Mouse (Mus musculus): ENCODE results near the gene Cfap46.

The Cfap46 gene

DNA sequence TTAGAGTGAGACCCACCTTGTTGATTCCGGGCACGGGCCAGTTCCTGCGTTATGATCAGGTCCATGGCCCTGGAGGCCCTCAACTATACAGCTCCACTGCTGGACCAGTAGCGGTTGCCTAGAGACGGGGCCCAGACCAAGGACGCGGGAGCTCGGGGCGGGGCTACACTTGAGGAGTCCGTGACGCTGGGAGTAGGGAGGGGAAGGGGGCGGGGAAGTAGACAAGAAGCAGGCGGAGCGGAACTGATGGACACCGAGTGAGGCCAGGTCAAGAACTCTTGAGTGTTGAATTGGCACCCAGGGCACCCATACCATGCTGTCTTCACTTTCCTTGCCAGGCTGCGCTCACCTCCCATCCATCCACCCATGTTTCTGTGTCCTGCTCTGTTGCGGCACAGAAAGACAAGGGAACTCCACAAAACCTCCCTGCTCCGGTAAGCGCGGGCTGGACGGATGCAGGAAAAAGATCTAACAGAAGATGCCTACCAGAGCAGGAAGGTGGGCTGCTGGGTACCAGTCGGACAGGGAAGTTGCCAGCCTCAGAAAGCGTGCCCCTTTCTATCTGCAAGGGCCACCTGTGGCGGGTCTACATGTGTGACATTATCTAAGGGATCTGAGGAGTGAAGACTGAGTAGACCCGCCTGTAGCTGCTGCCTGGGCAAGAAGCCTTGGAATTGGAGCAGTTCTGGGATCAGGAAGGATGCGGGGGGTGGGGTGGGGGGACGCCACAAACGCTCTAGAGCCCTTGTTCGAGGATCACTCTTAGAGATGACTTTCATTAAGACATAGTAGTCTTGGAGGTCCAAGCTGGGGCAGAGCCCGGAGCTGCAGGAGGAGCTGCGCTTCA, at the start of gene Cfap46:
Gene Cfap46, minus strand, starts transcription at position 112 of the 847 bp plus-strand sequence.
- DNase-seq (ENCODE audit: low spot score in 2 of 2), result peak in 1 of 2 experiments; percentile 15

GRCm38 (mm10) chr7:139731276-139731696, 47.7 kb upstream of the Cfap46 start:
- no peak for DNase-seq (ENCODE audit: low spot score in 2 of 2)

DNA sequence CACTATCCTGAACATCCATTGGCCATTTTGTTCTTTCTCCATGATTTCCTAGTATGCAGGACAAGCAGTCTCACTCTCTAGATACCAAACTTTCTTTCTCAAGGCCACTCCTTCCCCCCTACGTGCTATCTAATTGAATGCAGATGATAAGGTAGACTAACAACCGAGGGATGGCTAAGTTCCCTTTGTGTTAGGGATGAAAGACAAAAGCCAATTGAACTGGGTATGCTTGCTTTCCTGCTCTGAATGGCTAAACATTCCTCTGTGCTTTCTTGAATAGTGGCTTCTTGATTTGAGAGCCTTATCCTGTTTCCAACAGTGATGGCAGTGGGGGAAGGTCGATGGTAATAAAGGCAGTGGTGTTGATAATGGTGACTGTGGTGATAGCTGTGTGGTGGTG, 43.5 kb upstream of the Cfap46 start:
- DNase-seq (ENCODE audit: low spot score in 2 of 2), result no peak

DNA sequence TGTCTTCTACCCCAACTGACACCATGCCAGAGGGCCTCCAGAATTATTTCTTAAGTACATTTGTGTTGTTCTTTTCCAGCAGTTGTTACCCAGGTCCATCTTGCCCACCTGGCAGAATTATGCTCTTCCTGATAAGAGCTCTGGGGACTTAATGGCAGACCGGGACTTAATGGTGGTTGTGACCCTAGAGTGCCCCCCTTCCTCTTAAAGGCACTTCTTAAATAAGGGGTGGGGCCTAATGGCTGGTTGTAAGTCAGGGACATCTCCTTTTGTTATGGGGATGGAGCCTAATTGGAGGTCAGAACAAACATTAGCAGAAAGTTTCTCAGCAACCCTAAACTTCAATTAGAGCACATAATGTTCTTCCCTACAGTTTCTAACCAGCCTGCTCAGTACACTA, 42.0 kb upstream of the Cfap46 start:
- no peak for DNase-seq (ENCODE audit: low spot score in 2 of 2)

GRCm38 (mm10) chr7:139723986-139724385, 40.4 kb upstream of the Cfap46 start:
- DNase-seq (ENCODE audit: low spot score in 2 of 2), result no peak

- DNase-seq (ENCODE audit: low spot score in 2 of 2), result no peak
These were observed 37.6 kb upstream of the Cfap46 start for GRCm38 (mm10) chr7:139721196-139721595.

GRCm38 (mm10) chr7:139717781-139718180, 34.2 kb upstream of the Cfap46 start:
- DNase-seq (ENCODE audit: low spot score in 2 of 2), result no peak

DNA sequence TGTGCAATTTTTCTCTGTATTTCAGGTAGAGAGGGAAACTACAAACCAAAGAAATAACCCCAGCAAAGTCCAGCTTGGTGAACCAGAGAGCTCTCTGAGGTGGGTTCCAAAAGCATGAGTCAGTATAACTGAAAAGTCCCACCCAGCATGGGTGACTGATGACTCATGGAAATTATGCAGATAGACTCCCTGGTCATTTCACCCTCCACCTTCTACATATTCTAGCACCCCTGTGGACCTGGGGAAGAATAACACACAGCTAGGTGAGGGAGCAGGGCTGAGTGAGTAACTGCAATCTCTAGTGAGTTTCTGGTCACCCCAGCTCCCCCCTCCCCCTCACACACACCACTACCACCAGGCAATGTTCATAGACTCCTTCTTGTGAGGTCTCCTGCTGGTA, 28.2 kb upstream of the Cfap46 start:
- no peak for DNase-seq (ENCODE audit: low spot score in 2 of 2)

GRCm38 (mm10) chr7:139706411-139707120, 22.9 kb upstream of the Cfap46 start:
- no peak for DNase-seq (ENCODE audit: low spot score in 2 of 2)

- DNase-seq (ENCODE audit: low spot score in 2 of 2), result no peak
These were observed 22.2 kb upstream of the Cfap46 start for GRCm38 (mm10) chr7:139705781-139706180.

GRCm38 (mm10) chr7:139705081-139705480, 21.5 kb upstream of the Cfap46 start:
- no peak for DNase-seq (ENCODE audit: low spot score in 2 of 2)

- DNase-seq (ENCODE audit: low spot score in 2 of 2), result no peak
These were observed 20.2 kb upstream of the Cfap46 start for GRCm38 (mm10) chr7:139703826-139704199.

GRCm38 (mm10) chr7:139703146-139703825, 19.7 kb upstream of the Cfap46 start:
- peak; percentile 18 to 54 for DNase-seq (ENCODE audit: low spot score in 2 of 2)

DNA sequence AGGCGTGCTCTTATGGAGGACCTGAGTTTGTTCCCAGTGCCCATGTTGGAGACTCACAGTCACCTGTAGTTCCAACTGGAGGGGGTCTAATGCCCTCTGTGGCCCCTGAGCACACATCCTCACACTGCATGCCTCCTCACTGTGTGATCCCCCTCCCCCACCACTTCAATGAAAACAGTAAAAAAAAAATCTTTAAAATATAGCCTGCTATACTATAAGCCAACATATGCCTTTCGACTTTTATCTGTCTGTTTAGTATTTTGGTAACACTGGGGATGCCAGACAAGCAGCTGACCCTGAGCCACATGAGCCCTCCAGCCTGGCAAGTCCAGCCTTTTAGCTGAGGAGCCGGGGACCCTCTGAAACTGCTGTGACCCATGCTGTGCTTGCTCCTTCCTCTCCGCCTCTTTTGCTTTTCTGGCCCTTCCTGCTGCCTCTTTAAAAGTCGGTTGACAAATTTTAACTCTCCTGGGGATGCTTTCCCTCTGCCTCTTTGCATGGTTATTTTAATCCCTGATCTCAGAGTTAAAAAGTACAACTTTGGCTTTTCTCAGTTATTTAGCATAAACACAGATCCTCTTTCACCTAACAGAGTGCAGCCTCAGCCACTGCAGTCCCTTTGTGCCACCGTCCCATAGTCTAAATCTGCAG, 18.2 kb upstream of the Cfap46 start:
- DNase-seq (ENCODE audit: low spot score in 2 of 2), result no peak

DNA sequence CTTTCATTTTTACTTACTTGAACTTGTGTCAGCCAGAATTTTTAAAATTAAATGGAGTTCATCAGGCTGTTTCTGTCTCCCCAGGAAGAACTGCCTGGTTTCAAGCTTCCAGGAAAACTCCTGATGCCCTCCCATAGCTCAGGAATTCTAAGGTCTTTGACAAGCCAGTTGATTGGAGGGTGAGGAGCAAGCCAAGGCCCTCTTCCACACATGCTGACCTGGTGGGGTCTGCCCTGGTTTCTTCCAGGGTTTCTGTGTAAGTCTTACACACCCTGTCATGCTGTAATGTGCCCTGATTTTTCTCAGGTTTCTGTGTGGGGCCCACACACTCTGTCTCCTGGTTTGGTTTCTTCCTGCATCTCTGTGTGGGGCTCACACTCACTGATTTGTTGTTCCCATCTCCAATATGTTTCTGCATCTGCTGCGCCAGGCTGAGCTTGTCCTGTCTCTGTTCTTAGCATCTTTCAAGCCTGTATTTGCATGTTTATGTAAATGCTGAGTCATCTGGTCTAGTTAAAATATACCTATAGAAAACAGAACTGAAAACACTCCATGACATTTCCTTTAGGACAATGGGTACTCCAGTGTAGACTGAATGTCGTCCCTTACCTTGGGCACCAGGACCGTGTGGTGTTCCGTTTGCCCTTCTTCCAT, 9.2 kb upstream of the Cfap46 start:
- no peak for DNase-seq (ENCODE audit: low spot score in 2 of 2)

DNA sequence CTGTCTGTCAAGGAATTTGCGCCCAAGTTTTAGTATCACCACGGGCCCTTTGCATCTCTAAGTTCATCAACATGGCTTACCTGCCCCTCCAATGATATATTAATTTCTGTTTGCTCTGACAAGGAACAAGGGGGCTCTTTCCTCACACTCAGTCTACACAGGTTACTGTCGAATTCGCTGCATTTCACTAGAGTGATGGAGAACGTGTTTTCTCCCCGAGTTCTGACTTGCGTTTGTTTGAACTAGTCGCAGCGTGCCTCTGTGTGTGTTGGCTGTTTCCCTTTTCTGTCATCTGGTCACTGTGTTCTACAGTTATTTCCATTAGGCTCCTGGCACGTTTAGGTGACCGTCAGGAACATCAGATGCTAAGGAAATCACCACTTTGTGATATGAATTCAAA, 8.6 kb upstream of the Cfap46 start:
- DNase-seq (ENCODE audit: low spot score in 2 of 2), result no peak

GRCm38 (mm10) chr7:139685336-139685735, 1.7 kb upstream of the Cfap46 start:
- no peak for DNase-seq (ENCODE audit: low spot score in 2 of 2)

- peak; percentile 47 to 72 for DNase-seq (ENCODE audit: low spot score in 2 of 2)
These were observed 924 bp upstream of the Cfap46 start for GRCm38 (mm10) chr7:139684553-139684929.

- no peak for DNase-seq (ENCODE audit: low spot score in 2 of 2)
These were observed 1.6 kb downstream of the Cfap46 start for GRCm38 (mm10) chr7:139681921-139682598.

DNA sequence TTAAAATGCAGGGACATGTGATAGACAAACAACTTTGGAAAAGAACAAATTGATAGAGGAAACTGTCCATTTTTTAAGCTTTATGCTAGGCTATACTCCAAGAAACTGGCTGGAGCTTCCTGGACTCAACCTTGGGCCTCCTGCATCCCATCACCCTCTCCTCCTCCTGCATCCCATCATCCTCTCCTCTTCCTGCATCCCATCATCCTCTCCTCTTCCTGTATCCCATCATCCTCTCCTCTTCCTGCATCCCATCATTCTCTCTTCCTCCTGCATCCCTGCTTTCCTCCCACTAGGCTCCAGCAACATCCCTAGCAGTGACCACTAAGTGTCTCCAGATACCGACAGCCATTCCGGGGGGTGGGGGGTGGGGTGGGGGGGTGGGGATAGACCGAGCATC, 7.2 kb downstream of the Cfap46 start:
- no peak for DNase-seq (ENCODE audit: low spot score in 2 of 2)

GRCm38 (mm10) chr7:139666871-139667270, 16.7 kb downstream of the Cfap46 start:
- DNase-seq (ENCODE audit: low spot score in 2 of 2), result no peak
